In the genomic region with DNA sequence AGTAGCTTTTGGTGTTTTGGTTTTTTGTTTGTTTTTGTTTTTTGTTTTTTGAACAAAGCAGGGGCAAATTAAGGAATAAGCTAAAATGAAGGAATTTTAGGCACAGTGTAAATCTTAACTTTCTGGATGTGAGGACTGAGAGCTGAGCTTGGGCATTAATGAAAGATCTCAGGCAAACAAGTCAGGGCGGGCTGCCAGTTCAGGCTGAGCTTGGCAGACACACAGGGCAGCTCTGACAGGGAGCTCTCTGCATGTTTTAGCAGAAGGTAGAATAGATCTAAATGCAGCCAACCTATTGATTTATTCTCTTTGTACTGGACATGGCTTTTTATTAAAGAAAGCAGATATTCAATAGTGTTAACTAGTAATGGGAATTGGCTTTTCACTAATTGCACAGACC, we compare ENCODE assay signal across 9 mouse cellular contexts. TPM values are rescaled to one million over a fixed set of nuclear protein-coding genes. Genes with fewer than 3 reads are reported as not detected.
A peak's percentile ranks its signal among the peaks of the same experiment; 100 is the strongest.
DNase-seq lines count a peak whose midpoint lies in the region; ATAC-seq lines count a peak whose summit lies in the region.
"Had no signal": no experiment of that assay in that cellular context is flagged by ENCODE, and none has a peak within 500 bp of the region (broad histone marks: within the 10 kb centered on the region; RNA-seq: fewer than 3 reads in every experiment).

No protein-coding gene starts in this region.

- no peak overlapping the region for H3K4me2 ChIP-seq in forebrain, embryonic 13.5 days
- H3K4me2 ChIP-seq in forebrain, embryonic 11.5 days (ENCODE audit: low read depth, low read length, severe bottlenecking) = no peak overlapping the region
- H3K4me2 ChIP-seq: stomach, embryonic 15.5 days had no signal

- ATAC-seq in forebrain, embryonic 13.5 days = peak; percentile 43; the same call in 1 of the 2 replicates
- ATAC-seq in forebrain, embryonic 11.5 days (replicated peaks; ENCODE audit: low FRiP score) = no peak

- WGBS in forebrain, embryonic 13.5 days = 55% methylated on average over 1 of the region's 1 CpGs
- 78% methylated on average over 1 of the region's 1 CpGs for WGBS in forebrain, embryonic 11.5 days

- H3K27me3 ChIP-seq in forebrain, embryonic 13.5 days = no peaks in the 10 kb centered on the region
- H3K27me3 ChIP-seq in forebrain, embryonic 11.5 days (ENCODE audit: control insufficient read depth, insufficient read depth, low read length) = no peaks in the 10 kb centered on the region
- H3K27me3 ChIP-seq: stomach, embryonic 15.5 days had no signal

- no peak overlapping the region for H3K27ac ChIP-seq in forebrain, embryonic 13.5 days
- no peak overlapping the region for H3K27ac ChIP-seq in forebrain, embryonic 11.5 days (ENCODE audit: low read depth, low read length)
- H3K27ac ChIP-seq: stomach, embryonic 15.5 days had no signal

- H3K4me3 ChIP-seq in forebrain, embryonic 13.5 days = no peak overlapping the region
- no peak overlapping the region for H3K4me3 ChIP-seq in forebrain, embryonic 11.5 days (ENCODE audit: low read depth, low read length)
- H3K4me3 ChIP-seq: stomach, embryonic 15.5 days had no signal

- H3K36me3 ChIP-seq in forebrain, embryonic 13.5 days (ENCODE audit: poor library complexity, severe bottlenecking) = no peaks in the 10 kb centered on the region
- H3K36me3 ChIP-seq in forebrain, embryonic 11.5 days (ENCODE audit: control insufficient read depth, insufficient read depth, low read length) = no peaks in the 10 kb centered on the region
- H3K36me3 ChIP-seq: stomach, embryonic 15.5 days had no signal

- H3K9me3 ChIP-seq in forebrain, embryonic 13.5 days (replicated peaks) = no peaks in the 10 kb centered on the region
- no peaks in the 10 kb centered on the region for H3K9me3 ChIP-seq in forebrain, embryonic 11.5 days (ENCODE audit: control insufficient read depth, low read length)
- H3K9me3 ChIP-seq: stomach, embryonic 15.5 days had no signal

- no peak for DNase-seq in forebrain, embryonic 11.5 days (ENCODE audit: low spot score)
- peak; percentile 21 to 35 for DNase-seq in left cerebral cortex, postnatal 10 days (ENCODE audit: extremely low spot score in 1 of 2, low spot score in 2 of 2)
- no peak for DNase-seq in left cerebral cortex, adult 8-10 months (ENCODE audit: low spot score in 2 of 2)
- DNase-seq in adipocyte (ENCODE audit: low spot score) = peak; percentile 50
- peak; percentile 53 for DNase-seq in cerebellum, adult 9-10 months
- no peak for DNase-seq in frontal cortex, postnatal 25 days (ENCODE audit: low spot score in 2 of 2)
- no peak for DNase-seq in natural killer cell, adult 2 months (ENCODE audit: low spot score in 2 of 2)

- H3K9ac ChIP-seq in forebrain, embryonic 13.5 days = no peak overlapping the region
- H3K9ac ChIP-seq in forebrain, embryonic 11.5 days (ENCODE audit: low read length) = no peak overlapping the region
- H3K9ac ChIP-seq: stomach, embryonic 15.5 days had no signal

- H3K4me1 ChIP-seq in forebrain, embryonic 13.5 days = peaks cover 8% of the 10 kb centered on the region; the same call in 1 of the 2 replicates
- no peaks in the 10 kb centered on the region for H3K4me1 ChIP-seq in forebrain, embryonic 11.5 days (replicated peaks; ENCODE audit: control insufficient read depth, insufficient read depth, low read length)
- H3K4me1 ChIP-seq: stomach, embryonic 15.5 days had no signal

- intact Hi-C loops in left cerebral cortex, postnatal 10 days (cut with DNase I) = no loop called here

RNA-seq across cellular contexts. Expression of gene Arl14ep, which starts 31.8 kb away (rescaled TPM):
- polyA plus RNA-seq in forebrain, embryonic 13.5 days (2015; fragmentation: Nextera tagmentation; extraction: Ambion mirVana) = 40.2 and 43.4 TPM in 2 replicates
- polyA plus RNA-seq in forebrain, embryonic 11.5 days (2014; fragmentation: Nextera tagmentation; extraction: Ambion mirVana) = 58.1 and 61.3 TPM in 2 replicates
- total RNA-seq in left cerebral cortex, postnatal 10 days (2021) = 10 to 100 TPM; 40.5 to 40.8 TPM
- 10 to 100 TPM; 39.6 to 42.3 (median 40.3) TPM for total RNA-seq in left cerebral cortex, adult 8-10 months (2022)

Comparison
In these comparisons a context has a peak if more than half of its experiments do, and no peak if none do; other contexts are left out.
1. DNase-seq: peak in left cerebral cortex, postnatal 10 days (2 of 2), adipocyte (single experiment) and cerebellum, adult 9-10 months (single experiment); none in forebrain, embryonic 11.5 days (single experiment), left cerebral cortex, adult 8-10 months (0 of 2), frontal cortex, postnatal 25 days (0 of 2) and natural killer cell, adult 2 months (0 of 2).